Mouse (Mus musculus): ENCODE measurements around the gene Gm10277.
A peak's percentile ranks its signal among the peaks of the same experiment; 100 is the strongest.

Gm10277 gene

DNA sequence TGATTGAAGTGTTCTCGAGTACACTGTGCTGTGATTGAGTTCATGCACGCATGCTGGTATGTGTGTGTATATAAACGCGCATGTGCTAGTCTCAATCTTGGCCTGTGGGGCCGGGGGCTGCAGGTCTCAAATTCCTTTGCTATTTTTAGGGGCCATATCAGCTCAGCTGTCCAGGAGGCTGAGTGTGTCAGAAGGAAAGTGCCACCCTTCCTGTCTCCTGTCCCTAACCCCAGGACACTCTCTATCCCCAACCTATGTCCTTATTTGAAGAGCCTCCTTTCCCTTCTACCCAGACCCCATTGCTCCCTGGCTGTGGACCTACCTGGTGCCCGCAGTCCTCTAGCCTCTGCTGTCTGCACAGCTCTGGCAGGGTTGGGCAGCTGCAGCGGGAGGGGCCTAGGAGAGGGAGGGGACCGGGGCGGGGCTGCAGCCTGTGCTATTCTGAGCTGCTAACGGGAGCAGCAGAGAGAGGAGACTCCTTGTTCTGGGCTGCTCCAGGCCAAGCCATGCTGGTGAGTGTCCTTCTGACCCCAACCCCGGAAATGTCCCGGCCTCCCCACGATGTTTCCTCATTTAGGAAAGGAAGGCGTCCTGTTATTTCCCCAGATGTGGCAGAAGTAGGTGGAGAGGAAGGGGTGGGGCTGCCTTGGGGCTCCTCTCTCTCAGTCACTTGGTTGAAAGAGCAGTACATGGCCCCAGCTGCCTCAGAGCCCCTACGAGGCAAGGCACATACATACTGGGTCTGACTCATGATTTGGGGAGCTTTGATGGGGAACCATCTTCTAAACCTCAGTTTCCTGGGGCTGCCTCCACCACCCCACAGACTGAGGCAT is 13.5 kb upstream of the Gm10277 start:
- DNase-seq (ENCODE audit: low spot score in 2 of 2) = peak in 1 of 2 experiments; percentile 46

DNA sequence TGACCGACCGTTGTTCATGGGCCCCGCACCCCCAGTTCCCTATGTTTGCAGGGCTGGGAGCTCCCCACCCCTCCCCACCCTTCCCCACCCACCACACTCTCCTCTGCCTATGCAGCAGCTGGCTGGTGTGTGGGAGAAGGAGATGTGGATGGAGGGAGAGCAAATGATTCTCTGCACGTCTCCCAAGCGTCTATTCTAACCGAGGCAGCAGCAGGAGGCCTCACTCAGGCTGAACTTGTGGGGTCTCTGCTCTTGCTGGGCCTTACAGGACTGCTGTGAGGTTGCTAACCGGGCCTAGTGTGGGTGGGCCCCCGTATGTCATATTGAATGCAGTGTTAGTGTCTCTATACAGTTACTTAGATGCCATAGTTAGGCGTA is 12.9 kb upstream of the Gm10277 start:
- DNase-seq (ENCODE audit: low spot score in 2 of 2) = peak in 1 of 2 experiments; percentile 27

DNA sequence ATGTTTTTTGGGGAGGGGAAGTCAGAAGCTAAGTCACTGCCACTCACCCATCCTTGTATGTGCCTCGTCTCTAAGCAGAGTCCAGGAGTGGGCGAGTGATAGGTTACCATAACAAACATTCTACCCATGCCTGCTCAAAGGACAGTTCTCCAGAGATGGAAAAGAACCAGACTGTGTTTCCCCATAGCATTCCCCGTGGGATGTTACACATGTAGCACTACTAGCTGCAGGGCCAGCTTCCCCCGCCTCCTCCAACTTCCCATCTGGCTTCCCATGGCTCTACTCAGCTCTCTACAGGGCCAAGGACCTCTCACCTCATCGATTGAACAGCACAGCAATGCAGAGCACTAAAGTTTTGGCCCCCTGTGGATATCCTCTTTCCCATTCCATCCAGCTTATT is 7.7 kb upstream of the Gm10277 start:
- DNase-seq (ENCODE audit: low spot score in 2 of 2) = no peak

DNA sequence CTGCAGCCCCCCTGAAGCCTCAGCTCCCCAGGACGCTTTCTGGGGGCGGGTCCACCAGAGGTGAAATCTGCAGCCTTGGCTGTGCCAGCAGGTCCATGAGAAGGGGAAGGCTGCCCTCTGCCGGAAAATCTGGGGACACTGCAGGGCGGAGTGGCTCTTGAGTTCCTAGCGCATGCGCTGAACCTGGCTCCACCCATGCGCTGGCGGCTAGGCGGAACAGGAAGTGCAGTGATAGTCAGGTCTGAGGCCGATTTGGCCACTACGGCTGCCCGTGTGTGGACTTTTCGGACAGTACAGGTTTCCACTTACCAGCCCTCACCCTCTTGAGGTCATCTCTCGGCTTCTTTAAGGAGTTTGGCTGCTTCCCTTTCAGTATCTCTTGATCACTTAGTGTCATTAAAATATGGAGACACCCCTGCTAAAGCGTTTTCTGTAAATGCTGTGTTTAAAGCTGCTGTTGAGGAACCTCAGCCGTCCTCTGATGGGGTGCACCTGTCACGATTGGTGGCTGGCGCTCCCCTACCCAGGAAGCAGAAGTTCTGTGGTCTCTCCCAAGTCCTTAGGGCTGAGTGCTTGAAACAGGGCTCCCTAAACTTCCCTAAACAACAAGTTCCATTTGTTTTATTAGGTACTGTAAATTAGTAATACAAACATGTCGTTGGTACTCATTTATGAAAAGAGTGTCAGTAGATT is 5.8 kb upstream of the Gm10277 start:
- DNase-seq (ENCODE audit: low spot score in 2 of 2) = peak; percentile 86 to 98

DNA sequence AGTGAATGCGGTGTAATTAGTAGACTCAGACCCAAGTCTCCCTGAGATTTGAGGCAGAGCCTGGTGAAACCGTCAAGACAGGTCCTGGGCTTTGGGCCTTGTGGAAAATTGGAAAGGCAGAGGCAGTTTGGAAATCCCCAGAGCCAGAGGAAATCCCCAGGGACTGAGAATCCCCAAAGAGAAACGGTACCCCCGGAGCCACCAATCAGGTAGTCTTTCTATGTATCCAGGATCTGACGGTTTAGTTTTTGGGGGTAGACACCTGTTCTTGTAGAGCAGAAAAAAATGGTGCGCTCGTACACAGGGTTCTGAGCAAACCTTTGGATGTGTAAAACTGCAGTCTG is 5.0 kb upstream of the Gm10277 start:
- DNase-seq (ENCODE audit: low spot score in 2 of 2) = no peak

DNA sequence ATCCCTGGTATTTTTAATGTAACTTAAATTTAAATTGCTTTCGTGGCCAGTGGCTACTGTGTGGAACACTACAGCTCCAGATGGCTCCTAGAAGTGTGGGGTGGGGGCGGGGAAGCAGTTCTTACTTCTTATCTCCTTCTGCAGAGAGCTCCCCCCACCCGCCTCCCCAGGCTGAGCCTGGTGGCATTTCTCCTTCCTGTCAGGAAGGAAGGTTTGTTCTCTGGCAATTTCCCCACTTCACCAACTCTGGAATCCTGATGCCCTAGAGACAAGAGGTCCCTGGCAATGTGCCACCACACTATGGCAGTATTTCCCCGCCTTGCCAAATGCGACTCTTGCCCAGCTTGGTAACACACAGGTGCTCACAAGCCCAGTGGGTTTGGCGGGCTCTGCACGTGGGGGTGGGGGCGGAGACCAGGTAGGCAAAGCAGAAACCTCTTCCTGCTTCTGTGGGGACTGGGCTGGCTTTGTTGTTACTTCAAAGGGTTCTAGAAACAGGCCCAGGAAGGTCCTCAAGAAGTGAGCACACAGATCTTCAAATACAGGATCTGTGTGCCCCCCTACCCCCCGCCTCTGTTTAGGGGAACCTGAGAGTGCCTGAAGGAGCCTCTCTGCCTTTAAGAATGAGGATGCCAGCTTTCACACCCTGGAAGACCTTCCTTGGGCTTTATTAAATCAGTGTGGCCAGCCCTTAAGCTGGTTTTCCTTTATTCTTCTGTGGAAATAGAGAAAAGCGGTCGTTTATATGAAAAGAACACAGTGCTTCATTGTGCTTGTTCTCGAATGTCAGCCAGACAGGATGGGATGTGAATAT is 4.4 kb upstream of the Gm10277 start:
- DNase-seq (ENCODE audit: low spot score in 2 of 2) = no peak

DNA sequence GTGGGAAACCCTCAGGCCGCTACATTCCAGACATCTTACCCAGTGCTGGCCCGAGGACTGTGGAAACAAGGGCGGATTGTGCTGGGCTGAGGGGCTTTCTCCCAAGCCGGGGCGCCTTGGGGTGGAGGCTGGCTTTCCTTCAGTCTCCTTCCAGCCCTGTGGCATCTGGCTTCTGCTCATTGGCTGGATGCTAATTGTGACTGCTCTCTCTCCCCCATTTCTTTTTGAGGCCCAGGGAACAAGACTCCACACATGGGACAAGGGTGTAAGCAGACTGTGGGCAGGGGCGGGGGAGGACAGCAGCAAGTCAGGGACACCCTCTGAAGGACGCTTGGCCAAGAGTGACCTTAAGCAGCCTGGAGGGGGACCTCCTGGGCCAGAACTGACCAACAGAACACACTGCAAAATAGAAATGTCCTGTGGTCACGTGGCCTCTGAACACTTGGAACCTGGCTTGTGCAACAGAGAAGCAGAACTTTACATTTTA is 3.7 kb upstream of the Gm10277 start:
- no peak for DNase-seq (ENCODE audit: low spot score in 2 of 2)

DNA sequence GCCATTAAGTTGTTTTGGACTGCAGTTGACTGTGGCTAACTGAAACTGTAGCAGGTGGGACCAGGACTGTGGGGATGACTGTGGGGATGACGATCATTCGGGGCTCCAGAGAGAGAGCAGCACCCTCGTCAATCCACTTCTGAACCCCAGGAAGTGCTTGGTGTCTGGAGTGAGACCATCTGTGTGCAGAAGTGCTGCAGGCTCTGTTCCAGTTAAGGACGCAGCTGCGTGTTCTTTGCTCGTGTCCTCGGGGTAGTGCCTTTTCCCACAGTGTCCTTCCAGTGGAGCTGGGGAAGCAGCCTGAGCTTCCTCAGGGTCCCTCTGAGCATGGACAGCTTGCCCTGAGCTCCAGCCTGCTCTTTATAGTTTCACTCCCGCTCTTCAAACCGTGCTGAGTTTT is 2.7 kb upstream of the Gm10277 start:
- DNase-seq (ENCODE audit: low spot score in 2 of 2) = no peak

DNA sequence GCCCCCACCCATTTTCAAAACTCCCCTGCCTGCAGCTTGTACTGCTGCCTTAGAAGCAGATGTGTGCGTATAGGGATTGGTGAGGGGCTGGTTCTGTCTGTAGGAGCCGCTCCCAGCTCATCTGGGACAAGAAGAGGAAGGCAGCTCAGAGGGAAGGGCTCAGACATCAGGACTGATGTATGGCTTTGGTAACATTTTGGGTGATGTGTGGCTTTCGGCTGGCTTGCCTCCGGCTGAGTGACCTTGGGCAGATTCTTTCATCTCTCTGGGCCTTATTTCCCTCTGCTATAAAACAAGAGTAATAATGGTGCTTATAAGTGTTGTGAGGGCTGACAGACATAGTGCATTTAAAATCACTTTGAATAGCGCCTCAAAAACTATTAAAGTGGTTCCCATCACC is 2.0 kb upstream of the Gm10277 start:
- no peak for DNase-seq (ENCODE audit: low spot score in 2 of 2)

DNA sequence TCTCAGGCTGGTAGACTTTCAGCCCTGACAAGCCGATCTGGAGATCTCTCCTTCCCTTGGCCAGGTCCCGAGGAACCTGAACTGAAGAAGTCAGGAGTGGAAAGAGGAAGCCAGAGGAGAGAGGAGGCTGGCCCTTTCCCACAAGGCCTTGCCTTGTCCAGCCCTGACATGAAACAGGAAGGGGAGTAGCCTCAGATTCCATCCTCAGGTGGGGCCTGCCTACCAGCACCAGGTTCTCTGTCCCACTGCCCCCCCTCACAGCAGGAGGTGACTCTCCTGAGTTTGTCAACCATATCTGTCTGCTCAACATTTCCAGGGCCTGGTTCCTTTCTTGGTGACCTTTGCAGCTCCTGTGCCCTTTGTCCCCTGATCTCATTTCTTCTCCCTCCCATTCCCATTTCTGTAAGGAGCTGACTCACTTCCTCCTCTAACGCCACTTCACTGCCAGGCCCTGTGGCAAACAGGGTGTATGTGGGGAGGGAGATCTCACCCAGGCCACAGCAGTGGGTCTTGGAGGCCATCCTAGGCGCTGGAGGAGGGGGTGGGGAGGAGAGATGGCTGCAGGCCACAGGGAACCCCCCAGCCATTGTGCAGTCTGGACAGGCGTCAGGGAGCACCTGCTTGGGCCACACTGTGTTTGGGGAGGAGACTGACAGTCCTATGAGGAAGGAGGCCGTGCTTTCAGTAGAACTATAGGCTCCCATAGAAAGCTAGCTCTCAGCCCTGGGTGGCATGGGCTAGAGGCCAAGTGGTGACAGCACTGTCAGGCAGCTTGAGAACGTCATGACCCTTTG is 1.6 kb downstream of the Gm10277 start:
- peak in 1 of 2 experiments; percentile 73 for DNase-seq (ENCODE audit: low spot score in 2 of 2)

DNA sequence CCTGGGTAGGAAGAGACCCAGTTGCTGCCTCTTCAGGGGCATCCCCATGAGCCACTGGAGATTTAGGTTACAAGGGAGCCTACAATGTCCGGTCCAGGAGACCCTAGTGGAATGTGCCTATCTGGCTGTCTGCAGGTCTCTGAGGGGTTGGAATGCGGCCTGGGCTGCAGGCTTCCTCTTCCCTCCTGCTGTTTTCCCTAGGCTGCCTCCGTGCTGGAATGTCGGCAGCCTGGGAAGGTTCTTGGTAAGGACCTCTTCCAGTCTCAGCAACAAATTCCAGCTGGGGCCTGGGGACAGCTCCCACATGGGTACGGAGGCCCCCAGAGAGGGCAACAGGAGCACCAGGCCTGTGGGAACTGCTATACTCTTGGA is 2.2 kb downstream of the Gm10277 start:
- no peak for DNase-seq (ENCODE audit: low spot score in 2 of 2)

DNA sequence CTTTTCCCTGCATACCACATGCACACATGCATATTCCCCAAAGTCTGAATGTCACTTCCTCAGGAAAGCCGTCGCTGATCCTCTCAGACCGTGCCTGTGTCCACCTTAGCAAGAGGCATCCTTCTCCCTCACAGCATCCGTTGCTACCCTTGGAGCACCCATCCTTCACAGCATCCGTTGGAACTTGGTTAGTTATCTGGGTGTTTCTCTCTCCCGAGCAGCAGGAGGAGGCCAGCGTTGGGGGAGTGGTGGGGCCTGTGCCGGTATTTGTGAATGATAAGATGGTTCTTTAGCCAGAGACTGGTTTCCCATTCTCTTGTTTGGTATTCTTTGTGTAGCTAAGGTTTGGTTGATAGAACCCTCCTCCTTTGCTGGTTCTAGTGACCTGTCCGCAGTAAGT is 2.7 kb downstream of the Gm10277 start:
- DNase-seq (ENCODE audit: low spot score in 2 of 2) = no peak

DNA sequence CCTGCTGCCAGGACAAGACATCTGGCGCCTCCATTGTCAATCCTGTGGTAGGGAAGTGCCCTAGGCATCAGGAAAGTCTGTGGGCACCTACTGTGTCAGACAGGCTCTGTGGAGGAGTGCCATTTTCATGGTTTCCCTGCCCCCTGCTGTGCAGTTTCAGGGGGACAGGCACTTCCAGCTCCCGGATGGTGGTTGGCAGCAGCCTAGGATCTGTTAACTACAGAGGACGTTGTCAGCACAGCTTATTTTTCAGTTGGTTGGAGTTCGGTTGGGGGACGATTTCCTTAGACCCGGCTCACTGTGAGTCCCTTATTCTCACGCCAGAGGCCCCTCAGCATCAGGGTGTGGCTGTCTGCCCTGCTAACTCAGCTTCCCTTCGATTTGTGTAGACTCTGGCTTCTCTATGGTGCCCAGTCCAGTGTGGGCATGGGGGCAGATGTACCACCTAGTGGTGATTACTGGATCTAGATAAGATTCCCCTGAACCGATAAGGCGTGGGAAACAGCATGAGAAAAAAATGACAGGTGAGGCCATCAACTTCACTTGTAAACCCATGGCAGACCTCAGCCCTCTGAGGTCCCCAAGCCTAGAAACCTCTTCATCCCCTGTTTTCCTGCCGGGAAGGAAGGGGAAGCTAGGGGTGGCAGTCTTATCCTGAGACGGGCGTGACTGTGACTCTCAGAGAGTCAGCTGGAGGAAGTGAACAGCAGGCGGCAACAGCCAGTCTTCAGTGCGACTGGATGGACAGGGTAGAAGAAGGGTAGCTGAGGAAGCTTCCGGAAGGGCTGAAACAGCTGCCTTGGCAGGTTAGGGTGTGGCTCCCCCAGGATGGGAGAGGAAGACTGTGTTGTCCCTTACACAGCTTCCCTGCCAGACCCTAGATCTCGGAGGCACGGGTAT is 3.5 kb downstream of the Gm10277 start:
- peak in 1 of 2 experiments; percentile 38 for DNase-seq (ENCODE audit: low spot score in 2 of 2)

DNA sequence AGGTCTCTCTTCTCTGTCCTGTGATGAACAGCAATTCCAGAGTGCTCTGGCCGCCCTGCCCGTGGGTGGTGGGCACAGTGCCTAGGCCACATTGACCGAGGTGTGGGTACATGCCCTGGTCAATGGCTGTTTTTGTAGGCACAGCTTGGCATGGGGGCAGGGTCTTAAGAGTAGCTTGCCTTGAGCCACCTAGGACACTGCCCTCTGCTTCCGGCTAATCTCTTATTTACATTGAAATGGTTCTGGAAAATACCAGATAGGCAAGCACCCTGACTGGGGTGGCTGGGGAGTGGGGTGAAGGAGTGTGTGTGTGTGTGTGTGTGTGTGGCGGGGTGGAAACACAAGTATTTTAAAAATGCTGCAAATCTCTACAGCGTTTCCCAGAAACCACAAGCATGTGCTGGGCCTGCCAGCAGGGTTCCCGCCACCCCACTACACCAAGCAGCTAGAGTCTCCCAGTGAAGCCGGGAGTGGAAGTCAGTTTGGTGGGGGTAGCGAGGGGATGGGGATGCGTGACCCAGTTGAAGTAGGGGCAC is 4.3 kb downstream of the Gm10277 start:
- no peak for DNase-seq (ENCODE audit: low spot score in 2 of 2)

DNA sequence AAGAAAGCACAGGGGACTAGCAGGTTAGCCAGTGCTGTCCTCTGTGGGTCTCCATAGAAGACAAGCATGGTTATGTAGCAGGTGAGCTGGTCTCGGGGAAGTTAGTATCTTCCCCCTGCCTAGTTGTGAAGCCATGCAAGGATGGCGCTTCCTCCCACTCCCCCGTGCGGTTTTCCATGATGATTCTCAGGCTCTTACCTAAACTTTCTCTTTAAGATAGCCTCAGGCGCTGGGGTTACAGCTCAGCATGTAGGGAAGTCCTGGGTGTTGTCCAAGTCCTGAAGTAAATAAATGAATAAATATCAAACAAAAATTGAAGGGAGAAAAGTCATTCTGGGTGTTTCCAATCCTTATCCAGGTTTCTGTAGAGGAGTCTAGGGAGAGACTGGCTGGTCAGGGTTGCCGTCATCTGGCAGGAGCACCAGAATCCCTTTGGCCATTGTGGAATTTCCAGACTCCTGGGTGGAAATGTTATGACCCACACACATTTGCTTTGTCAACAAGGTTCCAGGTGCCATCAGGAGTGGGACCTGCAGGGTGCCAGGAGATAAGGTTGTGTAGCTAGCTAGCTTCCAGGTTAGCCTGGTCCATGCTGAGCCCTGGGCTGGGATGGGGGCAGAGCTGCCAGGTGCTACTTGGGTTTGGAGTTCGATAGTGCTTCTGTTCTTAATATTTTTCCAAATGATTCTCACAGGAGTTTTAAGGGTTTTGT is 5.3 kb downstream of the Gm10277 start:
- DNase-seq (ENCODE audit: low spot score in 2 of 2) = no peak

DNA sequence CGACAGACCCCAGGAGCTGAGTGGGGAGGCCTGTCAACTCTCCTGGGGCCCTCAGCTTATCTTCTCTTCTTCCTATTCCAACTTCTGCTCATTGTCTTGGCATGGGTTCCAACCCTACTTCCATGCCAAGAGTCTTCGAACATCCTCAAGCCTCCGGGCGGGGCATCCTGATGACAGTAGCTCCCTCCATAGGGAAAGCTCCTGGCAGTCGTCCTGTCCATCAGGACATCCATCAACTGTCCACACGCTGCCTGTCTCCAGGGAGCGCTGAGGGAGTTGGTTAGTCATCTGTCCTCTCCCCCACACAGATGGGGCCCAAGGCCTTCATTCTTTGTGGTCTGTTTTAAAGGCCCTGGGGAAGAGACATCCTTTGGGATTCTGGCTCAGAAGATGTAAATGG is 6.5 kb downstream of the Gm10277 start:
- no peak for DNase-seq (ENCODE audit: low spot score in 2 of 2)

DNA sequence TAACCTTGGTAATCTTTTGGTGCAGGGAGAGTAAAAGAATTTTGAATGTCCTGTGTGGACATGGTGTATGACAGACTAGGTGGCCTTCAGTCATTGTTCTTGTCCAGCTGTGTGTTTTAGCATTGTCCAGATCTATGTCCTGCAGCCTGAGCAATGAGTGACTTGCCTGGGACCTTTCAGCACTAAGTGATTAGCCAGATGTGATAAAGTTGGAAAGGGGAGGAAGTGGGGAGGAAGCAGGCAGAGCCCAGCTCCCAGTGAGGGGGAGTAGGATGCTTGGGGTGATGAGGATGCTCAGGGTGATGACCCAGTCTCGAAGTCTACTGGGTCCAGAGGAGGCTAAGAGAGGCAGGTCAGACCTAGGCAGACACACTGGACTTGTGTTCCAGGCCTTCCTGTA is 8.3 kb downstream of the Gm10277 start:
- DNase-seq (ENCODE audit: low spot score in 2 of 2) = no peak

DNA sequence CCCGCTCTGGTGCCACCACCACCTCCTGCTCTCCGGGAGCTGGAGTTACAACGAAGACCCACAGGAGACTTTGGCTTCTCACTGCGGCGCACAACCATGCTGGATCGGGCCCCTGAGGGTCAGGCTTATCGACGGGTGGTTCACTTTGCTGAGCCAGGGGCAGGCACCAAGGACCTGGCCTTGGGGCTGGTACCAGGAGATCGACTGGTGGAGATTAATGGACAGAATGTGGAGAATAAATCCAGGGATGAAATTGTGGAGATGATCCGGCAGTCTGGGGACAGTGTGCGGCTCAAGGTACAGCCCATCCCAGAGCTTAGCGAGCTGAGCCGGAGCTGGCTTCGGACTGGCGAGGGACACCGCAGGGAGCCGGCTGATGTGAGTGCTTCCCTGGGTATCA is 9.6 kb downstream of the Gm10277 start:
- DNase-seq (ENCODE audit: low spot score in 2 of 2) = no peak

DNA sequence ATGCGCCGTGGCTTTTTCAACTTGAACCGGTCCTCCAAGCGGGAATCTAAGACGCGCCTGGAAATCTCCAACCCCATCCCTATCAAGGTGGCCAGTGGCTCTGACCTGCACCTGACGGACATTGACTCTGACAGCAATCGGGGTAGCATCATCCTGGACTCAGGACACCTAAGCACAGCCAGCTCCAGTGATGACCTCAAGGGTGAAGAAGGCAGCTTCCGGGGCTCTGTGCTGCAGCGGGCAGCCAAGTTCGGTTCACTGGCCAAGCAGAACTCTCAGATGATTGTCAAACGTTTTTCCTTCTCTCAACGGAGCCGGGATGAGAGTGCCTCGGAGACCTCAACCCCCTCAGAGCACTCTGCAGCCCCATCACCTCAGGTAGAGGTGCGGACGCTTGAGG is 10.1 kb downstream of the Gm10277 start:
- no peak for DNase-seq (ENCODE audit: low spot score in 2 of 2)
